Mouse (Mus musculus): Measurements from ENCODE around the gene Olfr494.

Gene Olfr494

GRCm38 (mm10) chr7:108365035-108365434, at the start of gene Olfr494:
Gene Olfr494 (plus strand): TSS chr7:108365335.
- DNase-seq, result no peak

- no peak for DNase-seq
These were observed 41.6 kb upstream of the Olfr494 start, which contains the start of gene Olfr492 for GRCm38 (mm10) chr7:108323574-108323973. Gene Olfr492 (minus strand): TSS chr7:108323674.

- no peak for DNase-seq
These were observed 18.3 kb upstream of the Olfr494 start, which contains the start of gene Olfr493 for GRCm38 (mm10) chr7:108346879-108347278. Gene Olfr493 (minus strand): TSS chr7:108346979.

- no peak for DNase-seq
These were observed 27.7 kb downstream of the Olfr494 start, which contains the start of gene Olfr495 for GRCm38 (mm10) chr7:108392867-108393266. Gene Olfr495 (plus strand): TSS chr7:108393167.
